Mouse (Mus musculus) hindbrain, embryonic 14.5 days (tissue): Measurements from ENCODE around the gene Fndc9. TPM values are rescaled to one million over a fixed set of nuclear protein-coding genes. Genes with fewer than 3 reads are reported as not detected.

Experiments
- ATAC-seq: fragments of 200-750 bp; cut with Nextera tagmentation; 2 replicates; pipeline ENCODE4 v1.8.0; 2017; ENCODE audit warnings: moderate number of reproducible peaks, mild to moderate bottlenecking, moderate TSS enrichment, moderate library complexity; ENCODE audit not compliant: low FRiP score
- DNase-seq: peaks from one replicate; pipeline ENCODE4 v3.0.0-alpha.2; 2015; ENCODE audit warnings: low spot score
- H3K27ac ChIP-seq: fragments of 300-500 bp; sonication (generic); 2 replicates; pipeline ENCODE4 v1.5.1; 2014; ENCODE audit warnings: mild to moderate bottlenecking, moderate library complexity
- H3K27me3 ChIP-seq: fragments of 300-500 bp; sonication (generic); 2 replicates; pipeline ENCODE4 v1.6.1; 2014; ENCODE audit warnings: mild to moderate bottlenecking, low read length, mixed read lengths; ENCODE audit not compliant: control insufficient read depth, insufficient read depth
- H3K36me3 ChIP-seq: fragments of 300-500 bp; sonication (generic); replicated peaks from 2 replicates; pipeline ENCODE4 v1.6.1; 2014; ENCODE audit not compliant: control insufficient read depth, insufficient read depth
- H3K4me1 ChIP-seq: fragments of 300-500 bp; sonication (generic); replicated peaks from 2 replicates; pipeline ENCODE4 v1.6.1; 2014; ENCODE audit warnings: antibody characterized with exemption, low read length, mixed read lengths; ENCODE audit not compliant: control insufficient read depth, insufficient read depth
- H3K4me2 ChIP-seq: fragments of 300-500 bp; sonication (generic); replicated peaks from 2 replicates; pipeline ENCODE4 v1.6.1; 2014; ENCODE audit warnings: mild to moderate bottlenecking, moderate library complexity
- H3K4me3 ChIP-seq: fragments of 300-500 bp; sonication (generic); replicated peaks from 2 replicates; pipeline ENCODE4 v1.5.1; 2014; ENCODE audit warnings: mild to moderate bottlenecking, low read length
- H3K9ac ChIP-seq: fragments of 300-500 bp; sonication (generic); 2 replicates; pipeline ENCODE4 v1.6.1; 2014
- H3K9me3 ChIP-seq: fragments of 300-500 bp; sonication (generic); 2 replicates; pipeline ENCODE4 v1.6.1; 2016; ENCODE audit warnings: low read length; ENCODE audit not compliant: control insufficient read depth
- WGBS: fragments of 180-500 bp; shearing (Covaris S2); extraction: QIAGEN DNeasy Blood & Tissue Kit; methylation state at CpG from one replicate; pipeline ENCODE4 v1.1.7; 2014; 5-methylcytosine and 5-hydroxymethylcytosine counted together
- polyA plus RNA-seq: library from polyadenylated mRNA; unstranded; fragments of >200 nt; fragmentation: Nextera tagmentation; extraction: Ambion mirVana; gene quantifications from 2 replicates; pipeline ENCODE4 v1.2.1, GENCODE M21; 2014

The Fndc9 gene
- polyA plus RNA-seq: 2.8 and 3.5 TPM in 2 replicates

- Histone ChIP-seq H3K4me3 (no peak within 1 kb of the TSS), H3K4me2 (0 out of 2 replicates have a peak within 1 kb of the TSS, but pooled peaks have one; percentile 6), H3K9me3 (no peaks in the 10 kb centered on the region), H3K27ac (peak within 1 kb of the TSS; percentile 47), H3K27me3 (no peaks in the 10 kb centered on the region), H3K36me3 (peaks cover 75% of the 10 kb centered on the region), H3K4me1 (peaks cover 4% of the 10 kb centered on the region; the same call in 1 of the 2 replicates), H3K9ac (no peak within 1 kb of the TSS)
- ATAC-seq (peak; percentile 66), DNase-seq (peak; percentile 61)
- 19% methylated on average over 11 of the region's 11 CpGs for WGBS
Measured at GRCm38 (mm10) chr11:46235334-46235733, at the start of gene Fndc9. Gene Fndc9, plus strand, starts transcription at chr11:46235531.

GRCm38 (mm10) chr11:46188283-46188682 lies 47.0 kb upstream of the Fndc9 start:
- WGBS: 55% methylated on average over 2 of the region's 2 CpGs
- H3K9me3 ChIP-seq: no peaks in the 10 kb centered on the region
- ATAC-seq: no peak

GRCm38 (mm10) chr11:46194175-46194574 lies 41.2 kb upstream of the Fndc9 start:
- Histone ChIP-seq H3K9ac (no peak overlapping the region), H3K27ac (no peak overlapping the region), H3K36me3 (peaks cover 62% of the 10 kb centered on the region), H3K27me3 (no peaks in the 10 kb centered on the region), H3K4me3 (no peak overlapping the region), H3K9me3 (no peaks in the 10 kb centered on the region), H3K4me1 (no peaks in the 10 kb centered on the region), H3K4me2 (no peak overlapping the region)
- DNase-seq (no peak), ATAC-seq (no peak)
- WGBS: 86% methylated on average over 4 of the region's 4 CpGs

More at GRCm38 (mm10) chr11:46188283-46188682, 47.0 kb upstream of the Fndc9 start:
- H3K27me3 ChIP-seq: no peaks in the 10 kb centered on the region
- DNase-seq: no peak
- no peak overlapping the region for H3K4me2 ChIP-seq
- no peak overlapping the region for H3K27ac ChIP-seq
- no peaks in the 10 kb centered on the region for H3K4me1 ChIP-seq
- no peak overlapping the region for H3K4me3 ChIP-seq
- H3K9ac ChIP-seq: no peak overlapping the region
- H3K36me3 ChIP-seq: peaks cover 6% of the 10 kb centered on the region

DNA sequence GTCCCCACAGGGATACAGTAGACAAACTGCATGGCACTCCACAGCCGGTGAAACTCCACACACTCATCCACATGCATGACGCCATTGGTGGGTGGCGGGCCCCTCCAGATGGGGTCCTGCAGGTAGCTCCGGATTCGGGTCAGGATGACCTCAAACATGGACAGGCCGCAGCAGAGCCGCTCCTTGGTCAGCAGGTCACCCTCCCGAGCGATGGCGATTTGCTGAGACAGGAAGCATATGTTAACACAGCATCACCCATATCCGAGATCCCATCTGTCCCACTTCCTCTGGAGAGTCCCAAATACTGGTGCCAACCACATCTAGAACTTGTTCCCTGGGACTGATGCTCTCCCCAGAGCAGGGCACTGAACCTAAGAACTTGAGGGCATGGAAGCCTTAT lies 34.7 kb upstream of the Fndc9 start:
- WGBS: 95% methylated on average over 11 of the region's 11 CpGs
- Histone ChIP-seq H3K9me3 (no peaks in the 10 kb centered on the region), H3K27me3 (no peaks in the 10 kb centered on the region), H3K4me1 (no peaks in the 10 kb centered on the region), H3K4me2 (no peak overlapping the region), H3K9ac (no peak overlapping the region), H3K36me3 (peaks cover 96% of the 10 kb centered on the region), H3K27ac (no peak overlapping the region), H3K4me3 (no peak overlapping the region)
- no peak for ATAC-seq
- no peak for DNase-seq

DNA sequence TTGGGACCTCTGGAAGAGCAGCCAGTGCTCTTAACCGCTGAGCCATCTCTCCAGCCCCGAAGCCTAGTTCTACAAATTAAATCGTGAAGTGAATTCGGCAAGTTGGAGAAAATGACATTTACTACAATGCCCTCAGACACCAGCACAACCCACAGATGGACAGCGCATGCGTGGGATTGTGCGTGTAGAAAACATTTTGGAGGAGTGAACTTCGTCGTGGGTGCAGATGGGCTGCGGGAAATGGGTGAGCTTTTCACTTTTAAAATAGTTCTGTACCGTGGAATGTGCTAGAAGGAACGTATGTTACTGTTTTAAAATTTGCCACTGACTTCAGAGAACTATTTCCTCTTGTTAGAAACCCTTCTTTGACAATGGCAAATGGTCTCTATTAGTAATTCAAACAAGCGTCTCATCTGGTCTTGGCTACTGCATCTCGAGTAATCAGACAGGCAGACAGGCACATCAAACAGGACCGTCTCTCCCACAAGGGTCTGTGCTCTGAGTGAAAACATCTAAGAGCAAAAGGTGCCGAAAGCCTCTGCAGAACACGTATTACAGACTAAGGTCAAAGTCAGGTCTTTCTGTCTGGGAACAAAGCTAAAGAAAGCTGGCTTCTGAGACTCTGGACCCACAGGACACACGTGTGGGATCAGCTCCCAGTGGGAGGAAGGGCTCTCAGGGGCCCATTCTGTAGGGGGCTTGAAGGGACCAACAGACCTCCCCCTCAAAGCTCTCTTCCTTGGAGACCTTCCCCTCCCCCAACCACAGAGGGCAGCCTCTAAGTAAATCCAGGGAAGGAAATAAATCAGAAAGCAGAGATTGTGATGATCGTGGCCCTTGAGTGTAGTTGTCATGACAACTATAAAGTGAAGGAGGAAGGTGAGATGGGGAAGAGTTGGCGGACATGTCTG lies 33.4 kb upstream of the Fndc9 start:
- no peak for ATAC-seq
- Histone ChIP-seq H3K4me2 (no peak overlapping the region), H3K4me1 (no peaks in the 10 kb centered on the region), H3K27me3 (no peaks in the 10 kb centered on the region), H3K27ac (no peak overlapping the region), H3K9ac (no peak overlapping the region), H3K36me3 (peaks cover 96% of the 10 kb centered on the region), H3K4me3 (no peak overlapping the region), H3K9me3 (no peaks in the 10 kb centered on the region)
- WGBS: 73% methylated on average over 20 of the region's 20 CpGs
- no peak for DNase-seq

DNA sequence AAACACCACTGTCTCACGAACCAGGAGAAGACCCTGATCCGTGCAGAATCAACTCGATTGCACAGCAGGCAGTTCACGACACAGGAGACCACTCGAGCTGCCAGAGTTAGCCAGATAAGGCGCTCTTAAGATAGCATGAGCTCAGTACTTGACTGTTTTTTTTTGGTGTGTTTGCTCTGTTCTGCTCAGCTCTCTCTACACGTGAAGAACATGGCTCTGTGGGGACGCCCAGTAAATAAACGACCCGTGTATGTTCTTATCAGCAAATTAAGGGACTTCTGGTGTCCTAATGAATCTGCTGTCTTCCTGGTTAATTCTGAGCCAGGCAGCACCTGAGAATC lies 32.8 kb upstream of the Fndc9 start:
- Histone ChIP-seq H3K9me3 (no peaks in the 10 kb centered on the region), H3K4me1 (no peaks in the 10 kb centered on the region), H3K4me3 (no peak overlapping the region), H3K4me2 (no peak overlapping the region), H3K36me3 (peaks cover 96% of the 10 kb centered on the region), H3K27ac (no peak overlapping the region), H3K27me3 (no peaks in the 10 kb centered on the region), H3K9ac (no peak overlapping the region)
- ATAC-seq (no peak), DNase-seq (no peak)
- WGBS: 74% methylated on average over 10 of the region's 10 CpGs

- H3K9me3 ChIP-seq: no peaks in the 10 kb centered on the region
- H3K4me3 ChIP-seq: no peak overlapping the region
- H3K9ac ChIP-seq: no peak overlapping the region
- no peak overlapping the region for H3K27ac ChIP-seq
- DNase-seq (no peak), ATAC-seq (no peak)
- H3K36me3 ChIP-seq: peaks cover 90% of the 10 kb centered on the region
- no peak overlapping the region for H3K4me2 ChIP-seq
- WGBS: 84% methylated on average over 9 of the region's 9 CpGs
- no peaks in the 10 kb centered on the region for H3K27me3 ChIP-seq
- H3K4me1 ChIP-seq: no peaks in the 10 kb centered on the region
Measured at GRCm38 (mm10) chr11:46204841-46205240, 30.5 kb upstream of the Fndc9 start.

DNA sequence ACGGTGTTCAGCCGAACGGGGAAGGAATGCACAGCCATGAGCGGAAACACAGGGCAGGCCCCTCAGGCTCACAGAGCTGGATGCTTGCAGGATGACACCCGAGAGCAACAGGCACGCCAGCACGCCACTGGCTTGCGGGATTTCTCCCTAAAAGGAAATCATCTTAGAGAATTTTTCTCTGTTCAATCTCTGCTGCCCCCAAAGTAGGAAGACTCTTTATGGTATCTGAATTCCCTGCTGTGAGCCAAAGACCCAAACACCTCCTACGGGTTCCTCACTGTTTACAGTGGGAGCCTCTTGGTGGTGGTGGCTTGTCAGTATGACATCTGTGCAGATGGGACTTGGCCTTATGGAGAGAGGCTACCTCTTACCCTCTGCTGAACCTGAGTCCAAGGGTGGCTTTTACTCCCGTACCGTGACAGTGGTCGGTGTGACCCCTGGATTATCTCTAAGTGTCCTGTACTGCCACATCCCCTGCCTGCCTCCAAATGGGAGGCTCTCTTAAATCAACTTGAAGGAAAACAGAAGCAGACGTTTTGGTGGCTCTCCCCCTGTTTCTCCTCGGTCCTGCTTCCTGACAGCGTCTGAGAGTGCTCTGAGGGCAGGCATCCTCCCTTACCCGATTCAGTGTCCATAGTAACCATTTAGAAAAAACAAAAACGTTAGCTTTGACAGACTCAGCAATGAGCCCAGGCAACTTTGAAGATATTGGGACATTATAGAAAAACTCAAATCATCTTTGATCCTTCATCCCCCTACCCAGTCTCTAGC lies 29.5 kb upstream of the Fndc9 start:
- no peak for DNase-seq

GRCm38 (mm10) chr11:46209884-46210283 lies 25.4 kb upstream of the Fndc9 start:
- Histone ChIP-seq H3K9ac (no peak overlapping the region), H3K4me1 (peaks cover under 1% of the 10 kb centered on the region; the same call in 1 of the 2 replicates), H3K27me3 (no peaks in the 10 kb centered on the region), H3K4me3 (no peak overlapping the region), H3K9me3 (no peaks in the 10 kb centered on the region), H3K36me3 (peaks cover 62% of the 10 kb centered on the region), H3K4me2 (no peak overlapping the region), H3K27ac (no peak overlapping the region)
- DNase-seq (no peak), ATAC-seq (no peak)
- 37% methylated on average over 2 of the region's 2 CpGs for WGBS

More for the DNA sequence above, 29.5 kb upstream of the Fndc9 start:
- H3K4me2 ChIP-seq: no peak overlapping the region
- 73% methylated on average over 17 of the region's 17 CpGs for WGBS
- H3K9ac ChIP-seq: no peak overlapping the region
- H3K27me3 ChIP-seq: no peaks in the 10 kb centered on the region
- ATAC-seq: no peak
- H3K27ac ChIP-seq: no peak overlapping the region
- H3K4me3 ChIP-seq: no peak overlapping the region
- H3K36me3 ChIP-seq: peaks cover 80% of the 10 kb centered on the region
- H3K9me3 ChIP-seq: no peaks in the 10 kb centered on the region
- no peaks in the 10 kb centered on the region for H3K4me1 ChIP-seq
